Mouse (Mus musculus): ENCODE data around the gene Oog4. TPM values are rescaled to one million over a fixed set of nuclear protein-coding genes. Genes with fewer than 3 reads are reported as not detected.
"Not testable (repeated sequence)": the region's sequence is repeated elsewhere in the genome, so short reads cannot be mapped to it uniquely, and the experiment has no call there.

Oog4 gene
- not detected in 2 replicates for polyA plus RNA-seq (2015; fragmentation: Nextera tagmentation; extraction: Ambion mirVana)

DNA sequence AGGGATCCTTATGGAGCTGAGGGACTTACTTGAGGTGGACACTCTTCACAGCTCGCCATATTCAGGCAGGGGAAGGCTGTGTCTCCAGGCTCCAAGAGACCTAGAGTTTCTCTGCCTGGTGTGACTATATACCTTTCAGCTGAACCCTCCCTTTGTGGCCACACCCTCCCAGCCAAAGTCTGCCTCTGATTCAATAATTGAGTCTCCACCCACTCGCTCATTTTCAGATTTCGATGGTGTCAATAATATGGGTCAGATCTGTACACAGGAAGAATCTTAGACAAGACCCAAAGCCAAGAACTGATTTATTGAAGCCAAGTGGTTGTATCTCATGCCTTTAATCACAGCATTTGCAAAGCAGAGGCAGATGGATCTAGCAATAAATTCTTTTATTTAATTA lies at the start of gene Oog4:
Gene Oog4, minus strand, starts transcription at position 101 of the 400 bp plus-strand sequence.
- no peak within 1 kb of the TSS for H3K4me2 ChIP-seq (ENCODE audit: low read depth, low read length)
- whole genome bisulfite sequencing (ENCODE audit: insufficient replicate concordance) = 48% methylated on average over 3 of the region's 3 CpGs

DNA sequence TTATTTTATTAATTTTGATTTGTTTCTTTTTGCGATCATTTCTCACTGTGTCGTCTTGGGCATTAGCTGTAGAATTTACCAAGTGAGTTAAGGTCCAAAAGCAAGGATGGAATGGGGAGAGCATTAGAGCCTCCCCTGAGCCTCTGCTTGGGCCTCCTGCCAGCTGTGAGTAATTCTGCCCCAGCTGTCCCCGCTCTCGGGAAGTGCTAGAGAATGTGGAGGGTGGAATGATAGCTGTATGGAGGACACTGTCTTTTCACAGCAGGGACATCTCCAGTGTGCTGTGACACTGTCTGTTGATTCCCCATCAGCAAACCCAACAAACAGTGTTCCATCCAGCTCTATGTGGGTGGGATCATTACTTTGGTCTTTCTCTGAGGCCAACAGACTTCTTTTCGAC lies 23.4 kb downstream of the Oog4 start:
- 77% methylated on average over 5 of the region's 5 CpGs for WGBS (ENCODE audit: insufficient replicate concordance)
- not testable (repeated sequence) for H3K36me3 ChIP-seq (ENCODE audit: control insufficient read depth, insufficient read depth); H3K4me1 ChIP-seq (ENCODE audit: control insufficient read depth, low read depth, low read length); ATAC-seq (ENCODE audit: low read depth); H3K4me2 ChIP-seq (ENCODE audit: low read depth, low read length); H3K9ac ChIP-seq (ENCODE audit: low read depth, low read length); H3K4me3 ChIP-seq (ENCODE audit: low read depth, low read length); H3K27ac ChIP-seq (ENCODE audit: low read length); H3K27me3 ChIP-seq (ENCODE audit: control insufficient read depth, insufficient read depth, low read depth, low read length); H3K9me3 ChIP-seq (replicated peaks; ENCODE audit: control insufficient read depth, low read length)

More for the DNA sequence above, at the start of gene Oog4:
- ATAC-seq (ENCODE audit: low read depth) = no peak
- Histone ChIP-seq H3K27me3 (ENCODE audit: control insufficient read depth, insufficient read depth, low read depth, low read length) (no peaks in the 10 kb centered on the region), H3K9ac (ENCODE audit: low read depth, low read length) (no peak within 1 kb of the TSS), H3K4me3 (ENCODE audit: low read depth, low read length) (no peak within 1 kb of the TSS), H3K27ac (ENCODE audit: low read length) (no peak within 1 kb of the TSS), H3K4me1 (ENCODE audit: control insufficient read depth, low read depth, low read length) (no peaks in the 10 kb centered on the region), H3K9me3 (replicated peaks; ENCODE audit: control insufficient read depth, low read length) (no peaks in the 10 kb centered on the region), H3K36me3 (ENCODE audit: control insufficient read depth, insufficient read depth) (no peaks in the 10 kb centered on the region)

DNA sequence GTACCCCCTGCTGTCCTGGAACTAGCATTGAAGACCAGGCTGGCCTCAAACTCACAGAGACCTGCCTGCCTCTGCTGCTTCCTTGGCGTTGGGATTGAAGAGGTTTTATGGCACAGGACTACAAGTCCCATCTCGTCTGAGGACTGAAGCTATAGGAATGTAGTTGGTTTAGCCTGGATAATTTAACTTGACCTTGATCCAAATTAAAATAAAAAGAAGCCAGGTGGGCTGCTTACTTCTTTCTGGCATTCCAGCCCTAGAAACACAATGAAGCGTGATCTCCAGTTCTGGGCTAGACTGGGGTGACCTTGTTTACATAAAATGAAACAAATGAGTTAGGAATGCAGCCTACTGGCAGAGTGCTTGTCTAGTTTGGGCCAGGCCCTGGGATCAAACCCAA lies 36.0 kb downstream of the Oog4 start:
- Histone ChIP-seq H3K4me2 (ENCODE audit: low read depth, low read length) (no peak overlapping the region), H3K4me1 (ENCODE audit: control insufficient read depth, low read depth, low read length) (peaks cover 4% of the 10 kb centered on the region), H3K36me3 (ENCODE audit: control insufficient read depth, insufficient read depth) (peaks cover 6% of the 10 kb centered on the region), H3K4me3 (ENCODE audit: low read depth, low read length) (no peak overlapping the region), H3K27me3 (ENCODE audit: control insufficient read depth, insufficient read depth, low read depth, low read length) (no peaks in the 10 kb centered on the region), H3K27ac (ENCODE audit: low read length) (no peak overlapping the region), H3K9me3 (replicated peaks; ENCODE audit: control insufficient read depth, low read length) (no peaks in the 10 kb centered on the region), H3K9ac (ENCODE audit: low read depth, low read length) (no peak overlapping the region)
- no peak for ATAC-seq (ENCODE audit: low read depth)
- WGBS (ENCODE audit: insufficient replicate concordance) = 64% methylated on average over 3 of the region's 3 CpGs

DNA sequence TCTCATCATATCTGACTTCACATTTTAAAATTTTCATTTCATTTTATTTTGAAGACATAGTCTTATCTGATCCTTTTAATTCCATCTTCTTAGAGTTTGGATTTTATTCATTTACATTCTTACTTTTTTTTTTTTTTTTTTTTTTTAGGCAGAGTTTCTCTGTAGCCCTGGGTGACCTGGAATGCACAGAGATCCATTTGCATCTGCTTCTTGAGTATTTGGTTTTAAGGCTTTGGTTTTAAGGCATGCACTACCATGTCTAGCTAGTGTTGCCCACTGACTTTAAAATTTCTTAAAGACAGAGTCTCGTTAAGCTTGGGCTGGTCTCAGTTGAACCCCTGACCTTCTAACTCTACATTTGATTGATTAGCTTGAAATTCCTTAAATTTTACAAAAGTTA lies 36.5 kb downstream of the Oog4 start:
- H3K9me3 ChIP-seq (replicated peaks; ENCODE audit: control insufficient read depth, low read length) = no peaks in the 10 kb centered on the region
- H3K4me3 ChIP-seq (ENCODE audit: low read depth, low read length) = no peak overlapping the region
- H3K9ac ChIP-seq (ENCODE audit: low read depth, low read length) = no peak overlapping the region
- no peaks in the 10 kb centered on the region for H3K27me3 ChIP-seq (ENCODE audit: control insufficient read depth, insufficient read depth, low read depth, low read length)
- H3K27ac ChIP-seq (ENCODE audit: low read length) = no peak overlapping the region
- H3K36me3 ChIP-seq (ENCODE audit: control insufficient read depth, insufficient read depth) = peaks cover 5% of the 10 kb centered on the region
- H3K4me1 ChIP-seq (ENCODE audit: control insufficient read depth, low read depth, low read length) = peaks cover 4% of the 10 kb centered on the region
- no peak overlapping the region for H3K4me2 ChIP-seq (ENCODE audit: low read depth, low read length)
- 66% methylated on average over 1 of the region's 1 CpGs for WGBS (ENCODE audit: insufficient replicate concordance)
- ATAC-seq (ENCODE audit: low read depth) = no peak

DNA sequence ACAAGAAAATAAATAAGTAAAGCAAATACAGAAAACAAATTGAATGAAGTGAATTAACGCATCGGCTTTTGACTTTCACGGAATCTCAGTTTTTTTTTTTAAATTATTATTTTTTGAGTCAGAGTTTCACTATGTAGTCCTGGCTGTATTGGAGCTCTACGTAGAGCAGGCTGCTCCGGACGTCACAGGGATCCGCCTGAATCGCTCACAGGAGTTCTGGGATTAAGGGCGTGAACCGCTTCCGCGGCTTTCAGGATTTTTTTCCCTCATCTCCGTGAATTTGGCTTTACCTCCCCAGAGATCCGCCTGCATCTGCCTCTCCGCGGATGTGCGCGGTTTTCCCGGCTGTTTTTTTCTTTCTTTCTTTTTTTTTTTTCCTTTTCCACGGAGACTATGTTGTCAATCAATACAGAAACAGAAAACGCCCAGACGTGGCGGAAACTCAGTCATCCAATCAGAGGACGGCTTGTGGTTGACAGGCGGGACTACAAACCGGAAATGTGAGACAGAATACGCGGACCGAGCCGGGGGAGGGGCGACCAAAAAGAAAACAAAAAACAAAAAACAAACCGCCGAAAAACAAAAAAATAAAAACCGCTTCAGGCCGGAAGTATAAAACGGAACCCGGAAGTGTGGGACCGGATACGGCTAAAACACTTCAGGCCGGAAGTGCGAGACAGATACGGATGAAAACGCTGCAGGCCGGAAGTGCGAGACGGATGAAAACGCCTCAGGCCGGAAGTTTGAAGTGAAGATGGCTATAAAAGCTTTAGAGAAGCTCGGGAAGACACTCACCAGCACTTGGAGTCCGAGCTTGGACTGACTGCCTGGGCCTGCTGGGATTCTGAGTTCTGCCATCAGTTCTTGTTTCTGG lies 37.7 kb downstream of the Oog4 start, which contains the start of gene Pramef8:
Gene Pramef8, plus strand, starts transcription at position 208 of the 874 bp plus-strand sequence.
- peak; percentile 92 for ATAC-seq (ENCODE audit: low read depth)
- no peaks in the 10 kb centered on the region; the same call in 1 of the 2 replicates for H3K36me3 ChIP-seq (ENCODE audit: control insufficient read depth, insufficient read depth)
- peak within 1 kb of the TSS; percentile 77 for H3K4me2 ChIP-seq (ENCODE audit: low read depth, low read length)
- H3K9me3 ChIP-seq (replicated peaks; ENCODE audit: control insufficient read depth, low read length) = no peaks in the 10 kb centered on the region
- peak within 1 kb of the TSS; percentile 75 for H3K9ac ChIP-seq (ENCODE audit: low read depth, low read length)
- H3K4me3 ChIP-seq (ENCODE audit: low read depth, low read length) = peak within 1 kb of the TSS; percentile 79
- WGBS (ENCODE audit: insufficient replicate concordance) = under 1% methylated on average over 50 of the region's 50 CpGs
- H3K27ac ChIP-seq (ENCODE audit: low read length) = peak within 1 kb of the TSS; percentile 87
- H3K27me3 ChIP-seq (ENCODE audit: control insufficient read depth, insufficient read depth, low read depth, low read length) = no peaks in the 10 kb centered on the region
- peaks cover 4% of the 10 kb centered on the region for H3K4me1 ChIP-seq (ENCODE audit: control insufficient read depth, low read depth, low read length)

DNA sequence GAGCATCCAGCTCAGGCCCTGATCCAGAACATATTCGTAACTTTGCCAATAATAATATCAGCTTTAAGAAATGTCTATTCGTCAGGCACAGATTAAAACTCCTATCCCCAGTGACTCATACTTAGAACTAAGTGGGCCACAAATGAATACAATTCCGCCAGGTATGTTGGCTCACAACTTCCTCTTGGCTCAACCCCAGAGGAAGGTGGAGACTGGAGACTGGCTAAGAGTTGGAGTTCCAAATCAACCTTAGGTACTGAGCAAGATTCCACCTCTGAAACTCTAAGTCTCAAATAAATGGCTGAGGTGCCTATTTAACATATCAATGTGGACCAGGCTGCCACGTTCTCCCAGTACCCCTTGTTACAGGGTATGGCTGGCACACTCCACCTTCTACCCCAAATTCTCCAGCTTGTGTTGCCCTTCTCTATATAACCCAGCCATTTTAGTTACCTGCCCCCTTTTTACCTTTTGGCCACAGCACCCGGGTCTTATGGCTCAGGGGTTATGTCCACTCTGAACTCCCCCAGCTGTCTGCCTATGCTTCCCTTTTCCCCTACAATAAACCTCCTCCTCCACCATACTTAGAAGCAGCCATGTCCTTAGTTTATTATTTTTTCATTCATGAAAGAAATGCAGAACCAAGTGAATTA lies 38.4 kb downstream of the Oog4 start:
- Histone ChIP-seq H3K4me2 (ENCODE audit: low read depth, low read length) (peak overlapping the region; percentile 77), H3K36me3 (ENCODE audit: control insufficient read depth, insufficient read depth) (no peaks in the 10 kb centered on the region), H3K9me3 (replicated peaks; ENCODE audit: control insufficient read depth, low read length) (no peaks in the 10 kb centered on the region), H3K4me1 (ENCODE audit: control insufficient read depth, low read depth, low read length) (peaks cover 4% of the 10 kb centered on the region), H3K9ac (ENCODE audit: low read depth, low read length) (peak overlapping the region; percentile 39; the same call in 1 of the 2 replicates), H3K4me3 (ENCODE audit: low read depth, low read length) (peak overlapping the region; percentile 79), H3K27ac (ENCODE audit: low read length) (no peak overlapping the region), H3K27me3 (ENCODE audit: control insufficient read depth, insufficient read depth, low read depth, low read length) (no peaks in the 10 kb centered on the region)
- WGBS (ENCODE audit: insufficient replicate concordance) = 60% methylated on average over 5 of the region's 5 CpGs
- no peak for ATAC-seq (ENCODE audit: low read depth)

DNA sequence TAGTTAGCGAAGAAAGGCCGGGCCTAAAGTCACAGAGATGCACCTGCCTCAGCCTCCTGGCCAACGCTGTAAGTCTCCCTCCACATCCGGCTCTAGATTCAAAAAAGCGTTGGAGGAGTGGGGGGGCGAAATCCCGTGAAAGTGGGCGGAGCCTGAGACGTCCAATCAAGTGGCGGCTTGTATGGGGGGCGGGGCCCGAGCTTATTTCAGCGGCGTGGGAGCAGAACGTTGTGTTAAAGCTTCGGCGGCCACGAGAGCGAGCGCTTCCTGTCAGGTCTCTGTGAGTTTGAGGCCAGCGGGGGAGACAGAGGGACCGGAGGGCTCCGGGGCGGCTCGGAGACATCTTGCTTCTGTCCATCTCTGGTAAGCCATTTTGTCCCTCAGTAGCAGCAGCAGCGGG lies 55.9 kb downstream of the Oog4 start, which contains the start of gene Pramel1:
Gene Pramel1, plus strand, starts transcription at position 248 of the 400 bp plus-strand sequence.
- WGBS (ENCODE audit: insufficient replicate concordance) = 71% methylated on average over 26 of the region's 26 CpGs
- ATAC-seq (ENCODE audit: low read depth) = no peak
- no peak within 1 kb of the TSS for H3K27ac ChIP-seq (ENCODE audit: low read length)

DNA sequence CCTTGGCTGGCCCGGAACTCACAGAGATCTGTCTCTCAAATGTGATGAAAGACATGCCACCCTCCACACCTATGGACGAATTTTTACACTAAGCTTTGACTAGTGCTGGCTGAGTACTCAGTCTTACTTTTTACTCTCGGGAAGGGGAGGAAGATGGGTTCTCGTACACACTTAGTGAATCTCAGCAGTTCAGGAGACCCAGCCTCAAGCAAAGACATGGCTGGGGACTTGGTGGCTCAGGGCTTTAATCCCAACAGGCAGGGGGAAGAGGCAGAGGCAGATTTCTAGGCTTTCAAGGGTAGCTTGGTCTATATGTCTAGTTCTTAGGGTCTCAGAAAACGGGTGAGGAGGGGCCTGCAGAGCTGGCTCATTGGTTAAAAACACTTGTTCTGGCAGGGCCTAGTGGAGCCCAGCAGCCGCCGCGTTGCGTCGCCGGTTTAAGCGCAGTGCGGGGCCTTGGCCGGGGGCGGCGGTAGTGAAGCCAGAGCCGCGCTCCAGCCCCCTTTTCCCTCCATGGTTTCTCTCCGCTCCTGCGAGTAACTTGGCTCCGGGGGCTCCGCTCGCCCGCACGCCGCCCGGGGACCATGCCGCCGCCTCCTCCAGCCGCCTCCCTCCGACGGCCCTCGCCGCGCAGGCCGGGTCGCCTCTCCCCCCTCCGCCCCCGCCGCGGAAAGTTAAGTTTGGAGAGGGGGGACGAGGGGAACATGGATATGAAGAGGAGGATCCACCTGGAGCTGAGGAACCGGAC lies 61.0 kb downstream of the Oog4 start:
- peak overlapping the region; percentile 34 for H3K4me2 ChIP-seq (ENCODE audit: low read depth, low read length)
- H3K27me3 ChIP-seq (ENCODE audit: control insufficient read depth, insufficient read depth, low read depth, low read length) = peaks cover 4% of the 10 kb centered on the region; the same call in 1 of the 2 replicates
- no peaks in the 10 kb centered on the region for H3K4me1 ChIP-seq (ENCODE audit: control insufficient read depth, low read depth, low read length)
- ATAC-seq (ENCODE audit: low read depth) = peak; percentile 43; the same call in 1 of the 2 replicates
- peak overlapping the region; percentile 36 for H3K4me3 ChIP-seq (ENCODE audit: low read depth, low read length)
- no peaks in the 10 kb centered on the region for H3K36me3 ChIP-seq (ENCODE audit: control insufficient read depth, insufficient read depth)
- H3K9ac ChIP-seq (ENCODE audit: low read depth, low read length) = no peak overlapping the region
- WGBS (ENCODE audit: insufficient replicate concordance) = 9% methylated on average over 32 of the region's 43 CpGs
- H3K9me3 ChIP-seq (replicated peaks; ENCODE audit: control insufficient read depth, low read length) = no peaks in the 10 kb centered on the region
- H3K27ac ChIP-seq (ENCODE audit: low read length) = no peak overlapping the region

More for the DNA sequence above, 55.9 kb downstream of the Oog4 start, which contains the start of gene Pramel1:
- Histone ChIP-seq H3K9me3 (replicated peaks; ENCODE audit: control insufficient read depth, low read length) (no peaks in the 10 kb centered on the region), H3K4me3 (ENCODE audit: low read depth, low read length) (no peak within 1 kb of the TSS), H3K4me1 (ENCODE audit: control insufficient read depth, low read depth, low read length) (no peaks in the 10 kb centered on the region), H3K36me3 (ENCODE audit: control insufficient read depth, insufficient read depth) (no peaks in the 10 kb centered on the region), H3K9ac (ENCODE audit: low read depth, low read length) (no peak within 1 kb of the TSS), H3K27me3 (ENCODE audit: control insufficient read depth, insufficient read depth, low read depth, low read length) (no peaks in the 10 kb centered on the region; the same call in 1 of the 2 replicates), H3K4me2 (ENCODE audit: low read depth, low read length) (no peak within 1 kb of the TSS)

Measured in liver, embryonic 16.5 days (tissue).